Mouse (Mus musculus) neural tube, embryonic 14.5 days (tissue): Measurements from ENCODE around the gene Ltb4r1. TPM values are rescaled to one million over a fixed set of nuclear protein-coding genes. Genes with fewer than 3 reads are reported as not detected.

Experiments used
- ATAC-seq: fragments of 200-750 bp; cut with Nextera tagmentation; 2 replicates; pipeline ENCODE4 v1.8.0; 2017; ENCODE audit warnings: low read depth, mild to moderate bottlenecking, moderate TSS enrichment, moderate library complexity
- H3K27ac ChIP-seq: fragments of 300-500 bp; sonication (generic); 2 replicates; pipeline ENCODE4 v1.5.1; 2014; ENCODE audit warnings: low read depth, mild to moderate bottlenecking, control low read depth, low read length, moderate library complexity, mixed read lengths
- H3K27me3 ChIP-seq: fragments of 300-500 bp; sonication (generic); 2 replicates; pipeline ENCODE4 v1.6.1; 2014; ENCODE audit warnings: low read length; ENCODE audit not compliant: control insufficient read depth, insufficient read depth
- H3K36me3 ChIP-seq: fragments of 300-500 bp; sonication (generic); 2 replicates; pipeline ENCODE4 v1.6.1; 2014; ENCODE audit warnings: low read length, mixed read lengths; ENCODE audit not compliant: control insufficient read depth, insufficient read depth
- H3K4me1 ChIP-seq: fragments of 300-500 bp; sonication (generic); 2 replicates; pipeline ENCODE4 v1.6.1; 2014; ENCODE audit warnings: low read length; ENCODE audit not compliant: control insufficient read depth, insufficient read depth
- H3K4me2 ChIP-seq: fragments of 300-500 bp; sonication (generic); 2 replicates; pipeline ENCODE4 v1.6.1; 2014; ENCODE audit warnings: mild to moderate bottlenecking, low read depth, low read length, control low read depth
- H3K4me3 ChIP-seq: fragments of 300-500 bp; sonication (generic); 2 replicates; pipeline ENCODE4 v1.5.1; 2014; ENCODE audit warnings: low read depth, low read length, control low read depth, mixed read lengths
- H3K9ac ChIP-seq: fragments of 300-500 bp; sonication (generic); replicated peaks from 2 replicates; pipeline ENCODE4 v1.6.1; 2014; ENCODE audit warnings: low read depth, mild to moderate bottlenecking, control low read depth, low read length, mixed read lengths
- H3K9me3 ChIP-seq: fragments of 300-500 bp; sonication (generic); 2 replicates; pipeline ENCODE4 v1.6.1; 2016; ENCODE audit warnings: low read length; ENCODE audit not compliant: control insufficient read depth
- WGBS: fragments of 180-500 bp; shearing (Covaris S2); extraction: QIAGEN DNeasy Blood & Tissue Kit; methylation state at CpG from one replicate; pipeline ENCODE4 v1.1.7; 2014; 5-methylcytosine and 5-hydroxymethylcytosine counted together
- polyA plus RNA-seq: library from polyadenylated mRNA; unstranded; fragments of >200 nt; fragmentation: Nextera tagmentation; extraction: Ambion mirVana; gene quantifications from 2 replicates; pipeline ENCODE4 v1.2.1, GENCODE M21; 2014

The Ltb4r1 gene
- polyA plus RNA-seq, 1 experiment from 2014 or later: 0.24 TPM

DNA sequence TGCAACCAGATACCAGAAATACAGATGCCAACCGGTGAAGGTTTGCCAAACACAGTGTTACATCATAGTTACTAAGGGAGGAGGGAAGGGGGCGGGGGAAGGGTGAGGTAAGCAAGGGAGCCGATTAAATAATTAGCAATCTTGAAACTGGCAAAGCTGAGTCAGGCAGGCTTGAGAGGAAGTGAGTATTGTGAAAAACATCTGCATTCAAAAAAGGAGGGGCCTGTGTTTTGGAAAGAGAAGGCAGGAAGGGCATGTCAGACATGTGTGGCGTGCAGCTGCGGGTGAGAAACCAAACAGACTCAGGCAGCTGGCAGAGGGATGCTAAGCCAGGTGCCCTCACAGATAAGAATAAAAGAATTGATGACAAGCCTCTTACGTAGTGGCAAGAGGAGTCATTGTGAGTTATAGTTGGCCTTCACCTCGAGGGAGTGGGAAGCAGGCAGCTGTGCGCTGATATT is 41.3 kb upstream of the Ltb4r1 start:
- Histone ChIP-seq H3K9me3 (no peaks in the 10 kb centered on the region), H3K27me3 (no peaks in the 10 kb centered on the region), H3K36me3 (peaks cover 6% of the 10 kb centered on the region; the same call in 1 of the 2 replicates), H3K4me2 (no peak overlapping the region), H3K4me1 (0 out of 2 replicates have a peak, but pooled peaks cover 4% of the 10 kb centered on the region), H3K9ac (no peak overlapping the region), H3K4me3 (no peak overlapping the region), H3K27ac (no peak overlapping the region)
- no peak for ATAC-seq
- WGBS: 67% methylated on average over 8 of the region's 8 CpGs

DNA sequence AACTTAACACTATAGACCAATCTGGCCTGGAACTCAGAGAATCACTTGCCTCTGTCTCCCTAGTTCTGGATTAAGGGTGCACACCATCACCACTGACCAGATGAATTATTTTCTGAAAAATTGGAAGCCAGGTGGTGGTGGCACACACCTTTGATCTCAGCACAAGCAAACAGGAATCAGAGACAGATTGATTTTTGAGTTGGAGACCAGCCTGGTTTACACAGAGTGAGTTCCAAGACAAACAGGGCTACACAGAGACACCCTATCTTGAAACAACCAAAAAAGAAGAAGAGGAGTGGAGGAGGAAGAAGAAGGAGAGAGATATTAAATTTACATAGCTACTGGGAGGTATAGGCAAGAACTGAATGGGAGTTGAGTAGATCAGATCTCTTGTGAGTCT is 39.5 kb upstream of the Ltb4r1 start:
- H3K9me3 ChIP-seq: no peaks in the 10 kb centered on the region
- no peak overlapping the region for H3K27ac ChIP-seq
- H3K36me3 ChIP-seq: no peaks in the 10 kb centered on the region
- no peak overlapping the region for H3K4me2 ChIP-seq
- 0 out of 2 replicates have a peak, but pooled peaks cover 2% of the 10 kb centered on the region for H3K4me1 ChIP-seq
- no peak overlapping the region for H3K4me3 ChIP-seq
- ATAC-seq: no peak
- no peak overlapping the region for H3K9ac ChIP-seq
- no peaks in the 10 kb centered on the region for H3K27me3 ChIP-seq

DNA sequence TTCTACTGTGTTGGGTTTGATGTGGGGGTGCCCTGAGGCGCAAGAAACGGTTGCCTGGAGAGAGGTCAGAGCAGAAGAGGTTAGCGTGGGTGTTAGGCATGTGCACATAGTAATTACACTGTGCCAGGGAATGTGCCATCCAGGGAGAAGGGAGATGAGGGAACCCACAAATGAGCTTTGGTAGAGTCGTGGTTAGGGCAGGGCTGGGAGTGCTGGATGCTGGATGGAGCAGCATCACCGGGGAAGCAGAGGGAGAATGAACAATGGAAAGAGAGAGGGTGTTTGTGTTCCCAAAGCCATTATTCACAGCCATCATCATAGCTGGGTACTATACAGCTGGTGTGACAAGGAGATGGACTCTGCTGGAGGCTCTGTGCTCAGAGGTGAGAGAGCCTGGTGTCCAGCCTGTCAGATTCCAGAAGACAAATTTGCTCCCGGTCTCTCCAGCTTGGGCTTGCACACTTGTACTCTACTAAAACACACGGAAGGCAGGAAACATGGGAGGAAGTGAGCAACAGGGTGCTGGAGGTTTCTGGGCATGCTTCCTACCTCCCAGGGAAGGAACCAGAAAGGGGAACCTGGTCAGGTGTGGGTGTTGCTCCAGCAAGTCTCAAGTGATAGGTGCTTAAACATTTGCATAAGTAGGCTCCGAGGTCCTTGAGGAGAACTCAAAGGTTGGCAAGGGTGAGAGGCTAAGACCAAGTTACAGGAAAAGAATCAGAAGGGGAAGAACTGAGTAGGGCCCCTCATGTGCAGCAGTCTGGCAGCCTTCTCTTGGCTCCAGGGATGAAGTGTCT is 37.7 kb upstream of the Ltb4r1 start:
- no peak for ATAC-seq
- Histone ChIP-seq H3K9ac (no peak overlapping the region), H3K27ac (no peak overlapping the region), H3K4me2 (no peak overlapping the region), H3K4me1 (no peaks in the 10 kb centered on the region), H3K4me3 (no peak overlapping the region), H3K9me3 (no peaks in the 10 kb centered on the region), H3K27me3 (no peaks in the 10 kb centered on the region), H3K36me3 (no peaks in the 10 kb centered on the region)
- WGBS: 77% methylated on average over 8 of the region's 8 CpGs

DNA sequence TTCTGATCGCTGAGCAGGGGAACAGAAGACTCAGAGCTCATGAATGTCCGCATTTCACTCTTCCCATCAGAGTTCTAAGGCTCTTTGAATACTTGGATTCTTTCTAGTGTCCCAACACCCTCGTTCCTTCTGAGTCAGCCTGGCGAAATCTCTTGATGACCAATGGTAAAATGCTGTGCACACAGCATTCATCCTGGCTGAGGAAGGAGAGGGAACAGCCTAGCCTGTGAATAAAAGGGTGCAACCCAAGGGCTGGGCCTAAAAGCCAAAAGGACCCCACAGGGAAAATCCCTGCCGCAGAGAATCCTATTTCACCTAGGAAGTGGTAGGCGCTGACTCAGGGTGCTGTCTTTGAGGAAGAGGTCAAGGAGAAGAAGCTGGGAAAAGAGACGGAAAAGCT is 35.6 kb upstream of the Ltb4r1 start:
- H3K27me3 ChIP-seq: no peaks in the 10 kb centered on the region
- H3K9ac ChIP-seq: no peak overlapping the region
- 68% methylated on average over 7 of the region's 7 CpGs for WGBS
- H3K4me1 ChIP-seq: no peaks in the 10 kb centered on the region
- ATAC-seq: no peak
- no peaks in the 10 kb centered on the region for H3K36me3 ChIP-seq
- no peak overlapping the region for H3K4me2 ChIP-seq
- H3K4me3 ChIP-seq: no peak overlapping the region
- H3K9me3 ChIP-seq: no peaks in the 10 kb centered on the region
- H3K27ac ChIP-seq: no peak overlapping the region

DNA sequence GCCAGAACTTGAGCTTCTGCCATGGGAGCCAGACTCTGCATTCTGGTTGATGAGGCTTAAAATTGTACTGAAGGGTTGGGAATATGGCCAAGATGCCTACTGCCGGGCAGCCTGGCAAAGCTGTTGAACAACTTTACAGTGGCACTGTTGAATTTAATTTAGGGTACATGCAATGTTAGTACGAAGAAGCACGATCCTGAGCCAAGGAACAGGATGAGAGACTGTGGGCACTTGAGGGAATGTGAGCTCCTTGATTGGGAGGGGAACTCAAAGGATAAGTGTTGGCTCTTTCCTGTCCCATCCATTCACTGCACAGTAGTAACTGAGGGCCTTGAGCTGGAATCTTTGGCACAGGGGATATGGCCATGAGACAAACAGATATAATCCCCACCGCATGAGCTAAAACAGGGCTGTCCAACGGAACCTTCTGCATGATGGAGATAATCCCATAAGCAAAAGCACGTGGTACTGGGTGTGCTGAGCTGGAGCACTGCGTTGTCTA is 35.2 kb upstream of the Ltb4r1 start:
- no peaks in the 10 kb centered on the region for H3K36me3 ChIP-seq
- H3K9me3 ChIP-seq: no peaks in the 10 kb centered on the region
- no peak overlapping the region for H3K4me2 ChIP-seq
- no peaks in the 10 kb centered on the region for H3K27me3 ChIP-seq
- 82% methylated on average over 7 of the region's 7 CpGs for WGBS
- ATAC-seq: no peak
- no peak overlapping the region for H3K27ac ChIP-seq
- no peak overlapping the region for H3K9ac ChIP-seq
- H3K4me3 ChIP-seq: no peak overlapping the region
- no peaks in the 10 kb centered on the region for H3K4me1 ChIP-seq

DNA sequence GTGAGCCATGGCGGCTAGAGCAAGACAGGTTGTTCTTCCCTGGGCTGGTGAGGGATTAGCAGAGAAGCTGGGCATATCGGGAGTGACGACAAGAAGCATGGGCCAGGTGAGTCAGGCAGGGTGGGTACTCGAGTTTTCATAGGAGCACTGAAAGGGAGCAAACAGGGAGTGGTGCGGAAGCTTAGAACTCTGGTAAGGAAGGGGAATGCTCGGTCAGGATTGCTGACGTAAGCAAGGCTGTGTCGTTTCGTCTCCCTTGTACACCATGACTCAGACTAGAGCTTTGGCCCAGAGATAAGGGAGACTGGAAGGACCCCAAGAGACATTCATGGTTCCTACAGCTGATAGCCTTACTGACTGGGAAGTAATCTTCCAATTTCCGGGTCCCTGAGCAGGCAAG is 31.9 kb upstream of the Ltb4r1 start:
- Histone ChIP-seq H3K9me3 (no peaks in the 10 kb centered on the region), H3K36me3 (peaks cover 3% of the 10 kb centered on the region; the same call in 1 of the 2 replicates), H3K4me2 (no peak overlapping the region), H3K27ac (no peak overlapping the region), H3K4me1 (no peaks in the 10 kb centered on the region), H3K27me3 (no peaks in the 10 kb centered on the region), H3K4me3 (no peak overlapping the region), H3K9ac (no peak overlapping the region)
- ATAC-seq: no peak
- 83% methylated on average over 10 of the region's 10 CpGs for WGBS

DNA sequence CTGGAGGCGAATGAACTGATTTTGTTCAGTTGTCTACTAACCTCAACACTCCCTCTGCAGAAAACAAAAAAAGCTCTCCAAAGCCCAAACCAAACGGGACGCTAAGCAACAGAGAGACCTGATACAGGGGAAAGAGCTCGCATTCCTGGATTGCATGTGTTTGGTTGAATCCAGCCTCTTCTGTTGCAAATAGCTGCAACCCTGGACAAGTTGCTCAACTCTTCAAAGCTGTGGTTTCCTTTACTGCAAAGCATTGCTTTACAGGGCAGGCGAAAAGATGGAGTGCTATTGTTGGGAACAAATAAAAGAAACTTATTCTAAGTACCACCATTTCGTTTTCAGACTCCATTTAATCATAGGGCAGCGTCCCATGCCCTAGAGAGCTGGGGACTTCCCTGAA is 30.9 kb upstream of the Ltb4r1 start:
- H3K9ac ChIP-seq: no peak overlapping the region
- no peak overlapping the region for H3K4me2 ChIP-seq
- no peaks in the 10 kb centered on the region for H3K27me3 ChIP-seq
- H3K4me1 ChIP-seq: no peaks in the 10 kb centered on the region
- H3K4me3 ChIP-seq: no peak overlapping the region
- H3K27ac ChIP-seq: no peak overlapping the region
- peaks cover 4% of the 10 kb centered on the region; the same call in 1 of the 2 replicates for H3K36me3 ChIP-seq
- no peak for ATAC-seq
- no peaks in the 10 kb centered on the region for H3K9me3 ChIP-seq
- WGBS: 74% methylated on average over 7 of the region's 7 CpGs

DNA sequence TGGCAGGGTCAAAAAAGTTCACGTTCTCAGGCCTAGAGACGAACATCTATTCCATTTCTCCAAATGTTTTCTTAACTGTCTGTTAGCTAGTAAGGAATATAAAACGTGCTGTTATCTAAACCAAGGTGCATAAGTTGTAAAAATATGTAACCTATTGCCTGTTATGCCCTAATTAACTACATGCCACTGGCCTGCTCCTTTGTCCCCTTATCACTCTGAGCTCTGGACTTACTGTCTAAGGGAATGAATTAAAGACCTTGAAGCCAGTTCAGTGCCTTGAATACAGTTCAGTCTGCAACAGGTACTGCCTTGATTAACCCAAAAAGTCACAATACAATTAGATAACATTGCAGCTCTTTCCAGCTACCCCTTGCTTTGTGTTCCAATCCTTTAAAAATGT is 30.4 kb upstream of the Ltb4r1 start:
- no peaks in the 10 kb centered on the region for H3K4me1 ChIP-seq
- 67% methylated on average over 3 of the region's 3 CpGs for WGBS
- no peak overlapping the region for H3K4me2 ChIP-seq
- H3K4me3 ChIP-seq: no peak overlapping the region
- H3K27me3 ChIP-seq: no peaks in the 10 kb centered on the region
- H3K36me3 ChIP-seq: peaks cover 9% of the 10 kb centered on the region; the same call in 1 of the 2 replicates
- H3K9me3 ChIP-seq: no peaks in the 10 kb centered on the region
- no peak overlapping the region for H3K27ac ChIP-seq
- H3K9ac ChIP-seq: no peak overlapping the region
- ATAC-seq: no peak

DNA sequence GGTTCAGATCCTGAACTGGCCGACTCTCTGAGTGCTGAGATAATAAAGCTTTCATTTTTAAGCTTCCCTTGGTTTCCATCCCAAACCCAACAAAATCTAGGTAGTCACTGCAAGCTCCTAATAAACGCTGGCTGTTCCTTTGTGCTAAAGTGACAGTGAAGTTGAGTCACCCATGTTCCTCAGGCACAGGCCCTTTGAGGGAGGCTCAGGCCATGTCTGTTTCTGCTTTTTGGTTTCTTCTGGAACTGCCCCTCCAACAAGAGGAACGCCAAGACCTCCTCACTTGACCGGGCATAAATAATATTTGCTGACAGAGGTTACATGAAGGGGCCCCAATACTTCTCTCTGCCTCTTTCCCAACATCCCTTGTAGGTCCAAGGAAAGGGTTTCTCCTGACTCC is 30.0 kb upstream of the Ltb4r1 start:
- Histone ChIP-seq H3K4me2 (no peak overlapping the region), H3K36me3 (peaks cover 9% of the 10 kb centered on the region; the same call in 1 of the 2 replicates), H3K9me3 (no peaks in the 10 kb centered on the region), H3K4me1 (no peaks in the 10 kb centered on the region), H3K27me3 (no peaks in the 10 kb centered on the region), H3K9ac (no peak overlapping the region), H3K27ac (no peak overlapping the region), H3K4me3 (no peak overlapping the region)
- no peak for ATAC-seq
- WGBS: 85% methylated on average over 4 of the region's 4 CpGs
